Mouse (Mus musculus) lung, embryonic 15.5 days (tissue): ENCODE measurements around the gene Dnajc10. TPM values are rescaled to one million over a fixed set of nuclear protein-coding genes. Genes with fewer than 3 reads are reported as not detected.

Experiments used
- ATAC-seq: fragments of 200-750 bp; cut with Nextera tagmentation; 2 replicates; pipeline ENCODE4 v1.8.0; 2017; ENCODE audit warnings: moderate number of reproducible peaks, borderline replicate concordance; ENCODE audit not compliant: low FRiP score, low TSS enrichment; ENCODE audit errors: extremely low read depth
- H3K27ac ChIP-seq: fragments of 300-500 bp; sonication (generic); 2 replicates; pipeline ENCODE4 v1.5.1; 2015; ENCODE audit warnings: moderate library complexity, mild to moderate bottlenecking, inconsistent platforms
- H3K27me3 ChIP-seq: fragments of 300-500 bp; sonication (generic); 2 replicates; pipeline ENCODE4 v1.6.1; 2015; ENCODE audit warnings: inconsistent platforms
- H3K36me3 ChIP-seq: fragments of 300-500 bp; sonication (generic); 2 replicates; pipeline ENCODE4 v1.6.1; 2015; ENCODE audit warnings: inconsistent platforms
- H3K4me1 ChIP-seq: fragments of 300-500 bp; sonication (generic); 2 replicates; pipeline ENCODE4 v1.6.1; 2015; ENCODE audit warnings: inconsistent platforms
- H3K4me2 ChIP-seq: fragments of 300-500 bp; sonication (generic); 2 replicates; pipeline ENCODE4 v1.6.1; 2015; ENCODE audit warnings: inconsistent platforms, mild to moderate bottlenecking, moderate library complexity
- H3K4me3 ChIP-seq: fragments of 300-500 bp; sonication (generic); 2 replicates; pipeline ENCODE4 v1.5.1; 2015; ENCODE audit warnings: mild to moderate bottlenecking, inconsistent platforms
- H3K9ac ChIP-seq: fragments of 300-500 bp; sonication (generic); 2 replicates; pipeline ENCODE4 v1.6.1; 2015; ENCODE audit warnings: inconsistent platforms
- H3K9me3 ChIP-seq: fragments of 300-500 bp; sonication (generic); 2 replicates; pipeline ENCODE4 v1.6.1; 2016; ENCODE audit warnings: inconsistent platforms
- WGBS: fragments of 180-500 bp; shearing (Covaris S2); methylation state at CpG from one replicate; pipeline ENCODE4 v1.1.7; 2015; 5-methylcytosine and 5-hydroxymethylcytosine counted together
- polyA plus RNA-seq: library from polyadenylated mRNA; unstranded; fragments of >200 nt; fragmentation: Nextera tagmentation; extraction: Ambion mirVana; gene quantifications from 2 replicates; pipeline ENCODE4 v1.2.1, GENCODE M21; 2015

Gene Dnajc10
- polyA plus RNA-seq, 1 experiment from 2014 or later, result 95.8 TPM

DNA sequence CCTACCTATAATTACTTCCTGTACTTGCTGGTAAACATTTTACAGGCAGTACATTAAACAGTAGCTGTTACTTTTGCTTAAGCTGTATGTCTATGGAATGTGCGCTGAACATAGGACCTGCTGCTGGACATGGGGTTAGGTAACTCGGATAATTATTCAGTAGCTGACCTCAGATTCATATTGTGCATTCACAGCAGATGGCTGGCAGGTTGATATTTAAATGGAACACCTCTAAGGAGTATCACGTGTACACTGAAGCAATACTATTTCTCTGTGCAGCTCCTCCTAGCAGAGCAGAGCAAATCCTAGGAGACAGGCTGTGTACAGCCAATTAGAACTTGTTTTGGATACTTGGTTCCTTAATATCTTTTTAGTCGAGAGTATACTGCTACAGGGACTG is 39.3 kb downstream of the Dnajc10 start:
- ATAC-seq, result no peak
- Histone ChIP-seq H3K9me3 (no peaks in the 10 kb centered on the region), H3K36me3 (peaks cover 29% of the 10 kb centered on the region), H3K27me3 (no peaks in the 10 kb centered on the region), H3K27ac (no peak overlapping the region), H3K4me1 (no peaks in the 10 kb centered on the region), H3K4me3 (no peak overlapping the region), H3K4me2 (no peak overlapping the region), H3K9ac (no peak overlapping the region)
- 83% methylated on average over 4 of the region's 4 CpGs for WGBS

DNA sequence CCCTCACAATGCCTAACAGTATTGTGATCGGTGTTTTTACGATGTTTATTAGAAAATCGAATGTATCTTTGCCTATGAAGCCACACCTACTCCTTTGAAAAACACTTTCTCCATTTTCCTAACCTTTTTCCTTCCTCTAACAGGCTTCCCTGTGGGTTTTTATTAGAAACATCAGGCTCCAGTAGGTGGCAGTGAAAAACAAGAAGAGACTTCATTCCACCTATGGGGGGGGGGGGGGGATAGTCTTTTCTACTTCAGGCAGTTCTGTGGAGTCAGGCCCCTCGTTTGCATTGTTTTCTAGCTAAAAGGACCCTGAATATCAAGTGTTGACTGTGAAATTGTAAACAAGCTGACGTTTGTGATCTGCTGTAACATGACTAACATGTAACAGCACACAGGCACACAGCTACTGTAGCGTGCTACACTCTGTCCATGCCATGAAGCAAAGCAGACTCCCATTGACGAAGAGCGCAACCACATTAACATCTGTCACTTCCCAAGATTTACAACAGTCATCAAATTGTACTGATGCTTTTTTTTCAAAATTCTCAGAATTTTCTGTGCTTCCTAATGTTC is 41.5 kb downstream of the Dnajc10 start:
- Histone ChIP-seq H3K9ac (no peak overlapping the region), H3K36me3 (peaks cover 19% of the 10 kb centered on the region), H3K4me2 (no peak overlapping the region), H3K4me3 (no peak overlapping the region), H3K27me3 (no peaks in the 10 kb centered on the region), H3K27ac (no peak overlapping the region), H3K9me3 (no peaks in the 10 kb centered on the region), H3K4me1 (no peaks in the 10 kb centered on the region)
- no peak for ATAC-seq
- 56% methylated on average over 8 of the region's 8 CpGs for WGBS

- no peaks in the 10 kb centered on the region for H3K4me1 ChIP-seq
- H3K36me3 ChIP-seq, result no peaks in the 10 kb centered on the region
- no peaks in the 10 kb centered on the region for H3K9me3 ChIP-seq
- no peak overlapping the region for H3K27ac ChIP-seq
- H3K9ac ChIP-seq, result no peak overlapping the region
- ATAC-seq, result no peak
- no peak overlapping the region for H3K4me2 ChIP-seq
- 78% methylated on average over 8 of the region's 8 CpGs for WGBS
- no peak overlapping the region for H3K4me3 ChIP-seq
- H3K27me3 ChIP-seq, result no peaks in the 10 kb centered on the region
Observed at GRCm38 (mm10) chr2:80371458-80371857, 56.2 kb downstream of the Dnajc10 start.

- Histone ChIP-seq H3K27me3 (no peaks in the 10 kb centered on the region), H3K27ac (no peak overlapping the region), H3K4me3 (no peak overlapping the region), H3K9me3 (no peaks in the 10 kb centered on the region), H3K4me2 (no peak overlapping the region), H3K36me3 (no peaks in the 10 kb centered on the region), H3K4me1 (no peaks in the 10 kb centered on the region), H3K9ac (no peak overlapping the region)
- ATAC-seq, result no peak
Observed at GRCm38 (mm10) chr2:80374892-80375291, 59.6 kb downstream of the Dnajc10 start.

- Histone ChIP-seq H3K36me3 (no peaks in the 10 kb centered on the region), H3K4me2 (no peak overlapping the region), H3K4me3 (no peak overlapping the region), H3K27me3 (no peaks in the 10 kb centered on the region), H3K4me1 (no peaks in the 10 kb centered on the region), H3K9me3 (no peaks in the 10 kb centered on the region), H3K9ac (no peak overlapping the region), H3K27ac (no peak overlapping the region)
- WGBS, result 76% methylated on average over 5 of the region's 5 CpGs
- no peak for ATAC-seq
Observed at GRCm38 (mm10) chr2:80379848-80380247, 64.6 kb downstream of the Dnajc10 start.

- H3K27me3 ChIP-seq, result no peaks in the 10 kb centered on the region
- H3K4me2 ChIP-seq, result no peak overlapping the region
- H3K9me3 ChIP-seq, result no peaks in the 10 kb centered on the region
- no peak overlapping the region for H3K4me3 ChIP-seq
- WGBS, result 57% methylated on average over 4 of the region's 4 CpGs
- no peaks in the 10 kb centered on the region for H3K4me1 ChIP-seq
- no peak for ATAC-seq
- H3K36me3 ChIP-seq, result no peaks in the 10 kb centered on the region
- H3K27ac ChIP-seq, result no peak overlapping the region
- no peak overlapping the region for H3K9ac ChIP-seq
Observed at GRCm38 (mm10) chr2:80384447-80384846, 69.2 kb downstream of the Dnajc10 start.

DNA sequence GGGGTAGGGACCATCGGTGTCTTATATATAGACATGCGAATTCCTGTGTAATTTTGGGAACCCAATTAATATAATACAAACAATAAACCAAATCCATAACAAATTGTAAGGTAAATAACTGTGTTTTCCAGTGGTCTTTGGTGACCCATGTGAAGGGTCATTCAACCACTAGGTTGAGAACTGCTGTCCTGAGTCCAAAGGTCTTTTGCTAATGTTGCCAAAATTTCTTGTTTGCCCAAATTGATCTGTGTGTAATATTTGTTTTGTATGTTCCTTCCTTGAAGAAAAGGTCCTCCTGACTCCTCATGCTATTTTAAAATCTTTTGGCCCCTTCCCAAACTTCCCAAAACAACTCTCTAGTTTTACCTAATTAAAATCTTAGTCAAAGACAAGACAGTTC is 71.0 kb downstream of the Dnajc10 start:
- H3K27ac ChIP-seq, result no peak overlapping the region

DNA sequence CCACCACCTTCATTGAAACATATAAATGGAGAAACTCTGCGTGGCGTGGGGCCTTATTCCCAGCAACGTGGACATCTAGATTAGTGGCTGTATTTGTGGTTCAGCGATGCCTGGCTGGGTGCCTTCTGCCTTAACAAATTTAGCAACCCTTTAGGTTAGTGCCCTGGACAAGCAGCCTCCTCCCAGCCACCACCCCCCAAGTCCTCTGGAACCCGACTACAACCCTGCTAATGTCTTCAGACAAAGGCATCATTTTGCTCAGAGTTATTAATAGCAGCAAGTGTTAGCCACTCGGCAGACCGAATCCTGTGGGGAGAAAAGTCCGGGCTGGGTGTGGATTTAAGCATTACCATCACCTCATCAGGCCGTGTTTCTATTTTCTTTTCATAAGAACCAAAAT is 72.4 kb downstream of the Dnajc10 start:
- Histone ChIP-seq H3K36me3 (no peaks in the 10 kb centered on the region), H3K4me2 (no peak overlapping the region), H3K4me1 (no peaks in the 10 kb centered on the region), H3K9ac (no peak overlapping the region), H3K27ac (no peak overlapping the region), H3K27me3 (no peaks in the 10 kb centered on the region), H3K9me3 (no peaks in the 10 kb centered on the region), H3K4me3 (no peak overlapping the region)
- no peak for ATAC-seq
- WGBS, result 46% methylated on average over 9 of the region's 9 CpGs

More for the DNA sequence above, 71.0 kb downstream of the Dnajc10 start:
- 95% methylated on average over 2 of the region's 2 CpGs for WGBS
- Histone ChIP-seq H3K9ac (no peak overlapping the region), H3K4me3 (no peak overlapping the region), H3K9me3 (no peaks in the 10 kb centered on the region), H3K36me3 (no peaks in the 10 kb centered on the region), H3K4me2 (no peak overlapping the region), H3K4me1 (no peaks in the 10 kb centered on the region), H3K27me3 (no peaks in the 10 kb centered on the region)
- no peak for ATAC-seq

- WGBS, result 55% methylated on average over 3 of the region's 3 CpGs
- Histone ChIP-seq H3K4me2 (no peak overlapping the region), H3K9me3 (no peaks in the 10 kb centered on the region), H3K27me3 (no peaks in the 10 kb centered on the region), H3K4me1 (no peaks in the 10 kb centered on the region), H3K4me3 (no peak overlapping the region), H3K36me3 (no peaks in the 10 kb centered on the region), H3K27ac (no peak overlapping the region), H3K9ac (no peak overlapping the region)
- no peak for ATAC-seq
Observed at GRCm38 (mm10) chr2:80388341-80388740, 73.1 kb downstream of the Dnajc10 start.

DNA sequence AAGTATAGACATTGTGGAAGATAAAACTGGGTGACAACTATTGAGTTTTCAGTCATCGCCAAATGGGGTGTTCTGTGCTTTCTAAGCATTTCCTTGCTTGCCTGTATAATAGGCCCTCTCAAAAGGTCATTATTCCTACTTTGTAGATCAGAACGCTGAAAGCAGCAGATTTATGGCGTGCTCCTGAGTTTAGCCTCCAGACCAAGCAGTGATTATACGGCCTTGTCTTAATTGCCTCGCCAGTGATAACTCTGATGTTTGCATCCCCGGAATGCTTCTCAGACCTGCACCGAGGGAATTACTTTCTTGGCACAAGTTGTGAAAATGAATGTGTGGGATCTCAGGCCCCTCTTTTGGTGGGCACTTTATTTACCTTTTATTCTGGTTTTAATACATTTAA is 80.8 kb downstream of the Dnajc10 start:
- no peak for ATAC-seq
- H3K27ac ChIP-seq, result no peak overlapping the region
- WGBS, result 50% methylated on average over 7 of the region's 7 CpGs

DNA sequence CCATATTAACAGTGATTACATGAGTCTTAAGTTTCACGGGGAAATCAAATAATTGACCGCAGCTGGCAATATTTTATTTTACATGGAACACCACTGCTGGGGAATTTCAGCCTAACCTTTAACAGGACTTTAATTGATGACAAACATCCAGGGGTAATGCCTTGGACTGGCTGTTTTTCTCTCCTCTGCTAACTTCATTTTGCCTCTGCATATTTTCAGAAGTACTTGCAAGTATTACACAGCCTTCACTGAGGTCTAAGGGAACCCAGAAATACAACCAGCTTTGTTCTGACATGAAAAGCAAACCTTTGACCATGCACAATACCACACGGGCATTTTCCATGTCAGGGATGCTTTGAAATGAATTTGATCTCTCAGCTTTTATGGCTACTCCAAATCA is 81.6 kb downstream of the Dnajc10 start:
- Histone ChIP-seq H3K4me3 (no peak overlapping the region), H3K27ac (no peak overlapping the region), H3K9ac (no peak overlapping the region), H3K9me3 (no peaks in the 10 kb centered on the region), H3K4me1 (no peaks in the 10 kb centered on the region), H3K27me3 (no peaks in the 10 kb centered on the region), H3K4me2 (no peak overlapping the region), H3K36me3 (no peaks in the 10 kb centered on the region)
- ATAC-seq, result no peak
- WGBS, result 51% methylated on average over 3 of the region's 3 CpGs

More for the DNA sequence above, 80.8 kb downstream of the Dnajc10 start:
- no peaks in the 10 kb centered on the region for H3K9me3 ChIP-seq
- no peaks in the 10 kb centered on the region for H3K27me3 ChIP-seq
- no peaks in the 10 kb centered on the region for H3K36me3 ChIP-seq
- H3K4me1 ChIP-seq, result no peaks in the 10 kb centered on the region
- no peak overlapping the region for H3K4me2 ChIP-seq
- no peak overlapping the region for H3K4me3 ChIP-seq
- H3K9ac ChIP-seq, result no peak overlapping the region

DNA sequence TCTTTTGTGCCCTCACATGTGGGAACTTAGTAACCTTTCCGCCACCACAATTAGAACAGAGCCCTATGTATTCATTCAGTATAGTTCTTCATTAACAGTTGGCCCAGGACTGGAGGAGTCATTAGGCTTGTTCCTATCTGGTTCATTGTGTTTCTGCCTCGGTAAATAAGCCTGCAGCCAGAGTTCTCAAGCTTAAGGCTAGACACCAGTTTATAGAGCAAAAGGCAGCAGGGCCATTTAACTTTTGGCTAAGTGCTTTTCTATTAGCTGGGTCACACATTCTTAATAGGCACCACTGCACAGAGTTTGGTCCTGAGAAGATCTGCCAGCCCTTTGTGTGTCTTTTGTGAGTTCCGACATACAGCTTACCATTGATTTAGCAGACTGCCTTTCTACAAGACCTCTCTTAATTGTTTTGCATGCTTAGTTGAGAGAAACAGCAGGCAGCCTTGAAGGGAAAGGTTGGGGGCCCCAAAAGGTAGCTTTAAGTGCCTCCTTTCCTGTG is 83.4 kb downstream of the Dnajc10 start:
- WGBS, result 42% methylated on average over 3 of the region's 3 CpGs
- no peak overlapping the region for H3K9ac ChIP-seq
- no peak overlapping the region for H3K4me3 ChIP-seq
- ATAC-seq, result no peak
- no peaks in the 10 kb centered on the region for H3K27me3 ChIP-seq
- no peaks in the 10 kb centered on the region for H3K4me1 ChIP-seq
- no peaks in the 10 kb centered on the region for H3K9me3 ChIP-seq
- no peak overlapping the region for H3K27ac ChIP-seq
- H3K4me2 ChIP-seq, result no peak overlapping the region
- H3K36me3 ChIP-seq, result no peaks in the 10 kb centered on the region
